Mouse (Mus musculus) retina, embryonic 14.5 days (tissue): Measurements from ENCODE around the gene Clec12a.
"Not testable (repeated sequence)": the region's sequence is repeated elsewhere in the genome, so short reads cannot be mapped to it uniquely, and the experiment has no call there.

ENCODE experiments used
- DNase-seq: peaks from one replicate; pipeline ENCODE4 v3.0.0-alpha.2; 2015; ENCODE audit warnings: low spot score

Gene Clec12a

GRCm38 (mm10) chr6:129342391-129342790 lies at the start of gene Clec12a:
Clec12a (plus strand) TSS chr6:129342691.
- DNase-seq = not testable (repeated sequence)

- DNase-seq = no peak
Observed at GRCm38 (mm10) chr6:129304180-129304579, 38.3 kb upstream of the Clec12a start.

GRCm38 (mm10) chr6:129312499-129312898 lies 30.0 kb upstream of the Clec12a start:
- no peak for DNase-seq

GRCm38 (mm10) chr6:129314655-129315168 lies 27.8 kb upstream of the Clec12a start:
- no peak for DNase-seq

GRCm38 (mm10) chr6:129315698-129316097 lies 26.8 kb upstream of the Clec12a start:
- DNase-seq = no peak

- no peak for DNase-seq
Observed at GRCm38 (mm10) chr6:129316463-129316862, 26.0 kb upstream of the Clec12a start.

GRCm38 (mm10) chr6:129318395-129318794 lies 24.1 kb upstream of the Clec12a start:
- no peak for DNase-seq

GRCm38 (mm10) chr6:129319331-129319730 lies 23.2 kb upstream of the Clec12a start:
- DNase-seq = no peak

- DNase-seq = no peak
Observed at GRCm38 (mm10) chr6:129326016-129326415, 16.5 kb upstream of the Clec12a start.

GRCm38 (mm10) chr6:129326568-129327150 lies 15.8 kb upstream of the Clec12a start:
- DNase-seq = no peak

- no peak for DNase-seq
Observed at GRCm38 (mm10) chr6:129331610-129332009, 10.9 kb upstream of the Clec12a start, which contains the start of gene 4922502D21Rik. 4922502D21Rik (minus strand) TSS chr6:129331796.

- peak; percentile 51 for DNase-seq
Observed at GRCm38 (mm10) chr6:129333674-129334078, 8.8 kb upstream of the Clec12a start.

- DNase-seq = no peak
Observed at GRCm38 (mm10) chr6:129337751-129338150, 4.7 kb upstream of the Clec12a start.

- DNase-seq = no peak
Observed at GRCm38 (mm10) chr6:129344408-129344807, 1.9 kb downstream of the Clec12a start.

- DNase-seq = no peak
Observed at GRCm38 (mm10) chr6:129349524-129350352, 7.2 kb downstream of the Clec12a start.

- DNase-seq = no peak
Observed at GRCm38 (mm10) chr6:129351091-129351490, 8.6 kb downstream of the Clec12a start.

GRCm38 (mm10) chr6:129355774-129356173 lies 13.3 kb downstream of the Clec12a start:
- DNase-seq = no peak

GRCm38 (mm10) chr6:129356430-129356829 lies 13.9 kb downstream of the Clec12a start:
- DNase-seq = no peak

- no peak for DNase-seq
Observed at GRCm38 (mm10) chr6:129359515-129359914, 17.0 kb downstream of the Clec12a start.

- DNase-seq = no peak
Observed at GRCm38 (mm10) chr6:129363942-129364341, 21.5 kb downstream of the Clec12a start.

GRCm38 (mm10) chr6:129365959-129366359 lies 23.5 kb downstream of the Clec12a start:
- peak; percentile 91 for DNase-seq

GRCm38 (mm10) chr6:129369374-129370132 lies 27.1 kb downstream of the Clec12a start:
- DNase-seq = no peak
